Mouse (Mus musculus) embryonic facial prominence, embryonic 12.5 days (tissue): Measurements from ENCODE around the gene Top2a. TPM values are rescaled to one million over a fixed set of nuclear protein-coding genes. Genes with fewer than 3 reads are reported as not detected.

Experiments used
- polyA plus RNA-seq: library from polyadenylated mRNA; unstranded; fragments of >200 nt; fragmentation: Nextera tagmentation; extraction: Ambion mirVana; gene quantifications from 2 replicates; pipeline ENCODE4 v1.2.1, GENCODE M21; 2016

The Top2a gene
- polyA plus RNA-seq, 1 experiment from 2014 or later = 288 TPM

Other genes starting within 250 kb of the Top2a start
- 1.6 and 1.7 TPM in 2 replicates for gene Nr1d1, start 248.9 kb downstream of the Top2a start, polyA plus RNA-seq
- gene Msl1, start 228.7 kb downstream of the Top2a start, polyA plus RNA-seq = 35.2 and 35.6 TPM in 2 replicates
- 53.9 and 54.0 TPM in 2 replicates for gene Casc3, start 219.3 kb downstream of the Top2a start, polyA plus RNA-seq
- 2.6 and 3.1 TPM in 2 replicates for gene Rapgefl1, start 187.4 kb downstream of the Top2a start, polyA plus RNA-seq
- gene Wipf2, start 160.6 kb downstream of the Top2a start, polyA plus RNA-seq = 5.0 TPM in 2 replicates
- gene Cdc6, start 116.4 kb downstream of the Top2a start, polyA plus RNA-seq = 33.1 and 34.7 TPM in 2 replicates
- gene Rara, start 96.4 kb downstream of the Top2a start, polyA plus RNA-seq = 48.8 and 49.2 TPM in 2 replicates
- 0.73 and 1.4 TPM in 2 replicates for gene Gjd3, start 41.2 kb downstream of the Top2a start, polyA plus RNA-seq
- gene Igfbp4, start 17.1 kb upstream of the Top2a start, polyA plus RNA-seq = 942 and 961 TPM in 2 replicates
- 0.24 and 0.28 TPM in 2 replicates for gene Tns4, start 65.1 kb upstream of the Top2a start, polyA plus RNA-seq
- 0.81 TPM in 2 replicates for gene Ccr7, start 130.9 kb upstream of the Top2a start, polyA plus RNA-seq
- gene Smarce1, start 206.8 kb upstream of the Top2a start, polyA plus RNA-seq = 329 and 340 TPM in 2 replicates
- gene Krt222, start 219.9 kb upstream of the Top2a start, polyA plus RNA-seq = 0.38 and 0.58 TPM in 2 replicates